Mouse (Mus musculus): ENCODE measurements at regions not wholly inside any gene's neighbourhood (a gene's known extent, or its start where the extent isn't known, plus 50 kb on each side); places are given as distances from the start of the nearest gene placed in this dataset.

GRCm38 (mm10) chr11:112839721-112840494 is 57.9 kb downstream of the Sox9 start:
- DNase-seq (ENCODE audit: low spot score in 2 of 2): no peak

GRCm38 (mm10) chr11:112840495-112840828 is 58.4 kb downstream of the Sox9 start:
- no peak for DNase-seq (ENCODE audit: low spot score in 2 of 2)

- DNase-seq (ENCODE audit: low spot score in 2 of 2): no peak
Measured at GRCm38 (mm10) chr11:112844258-112844901, 62.4 kb downstream of the Sox9 start.

- DNase-seq (ENCODE audit: low spot score in 2 of 2): no peak
Measured at GRCm38 (mm10) chr11:112847146-112847545, 65.1 kb downstream of the Sox9 start.

GRCm38 (mm10) chr11:112847851-112848250 is 65.8 kb downstream of the Sox9 start:
- DNase-seq (ENCODE audit: low spot score in 2 of 2): no peak

GRCm38 (mm10) chr11:112849974-112850373 is 68.0 kb downstream of the Sox9 start:
- no peak for DNase-seq (ENCODE audit: low spot score in 2 of 2)

- DNase-seq (ENCODE audit: low spot score in 2 of 2): no peak
Measured at GRCm38 (mm10) chr11:112850532-112851272, 68.7 kb downstream of the Sox9 start.

- DNase-seq (ENCODE audit: low spot score in 2 of 2): no peak
Measured at GRCm38 (mm10) chr11:112851321-112851720, 69.3 kb downstream of the Sox9 start.

GRCm38 (mm10) chr11:112855975-112856374 is 74.0 kb downstream of the Sox9 start:
- DNase-seq (ENCODE audit: low spot score in 2 of 2): no peak

GRCm38 (mm10) chr11:112859309-112859708 is 77.3 kb downstream of the Sox9 start:
- DNase-seq (ENCODE audit: low spot score in 2 of 2): no peak

GRCm38 (mm10) chr11:112860797-112861196 is 78.8 kb downstream of the Sox9 start:
- DNase-seq (ENCODE audit: low spot score in 2 of 2): no peak

GRCm38 (mm10) chr11:112861233-112861632 is 79.2 kb downstream of the Sox9 start:
- no peak for DNase-seq (ENCODE audit: low spot score in 2 of 2)

GRCm38 (mm10) chr11:112865836-112866235 is 83.8 kb downstream of the Sox9 start:
- no peak for DNase-seq (ENCODE audit: low spot score in 2 of 2)

- no peak for DNase-seq (ENCODE audit: low spot score in 2 of 2)
Measured at GRCm38 (mm10) chr11:112869571-112869970, 87.5 kb downstream of the Sox9 start.

GRCm38 (mm10) chr11:112870201-112871035 is 88.4 kb downstream of the Sox9 start:
- no peak for DNase-seq (ENCODE audit: low spot score in 2 of 2)

- no peak for DNase-seq (ENCODE audit: low spot score in 2 of 2)
Measured at GRCm38 (mm10) chr11:112872677-112873367, 90.8 kb downstream of the Sox9 start.

GRCm38 (mm10) chr11:112874239-112874638 is 92.2 kb downstream of the Sox9 start:
- no peak for DNase-seq (ENCODE audit: low spot score in 2 of 2)

- no peak for DNase-seq (ENCODE audit: low spot score in 2 of 2)
Measured at GRCm38 (mm10) chr11:112876226-112876625, 94.2 kb downstream of the Sox9 start.

GRCm38 (mm10) chr11:112878436-112878835 is 96.4 kb downstream of the Sox9 start:
- DNase-seq (ENCODE audit: low spot score in 2 of 2): no peak

GRCm38 (mm10) chr11:112880736-112881135 is 98.7 kb downstream of the Sox9 start:
- no peak for DNase-seq (ENCODE audit: low spot score in 2 of 2)
